Mouse (Mus musculus) cortical plate, adult 2 months (tissue): ENCODE data around the gene Nfkb1.

Experiments used
- CTCF ChIP-seq: fragments of 200-500 bp; IDR thresholded peaks from 2 replicates; pipeline ENCODE4 v1.5.1; 2011; ENCODE audit warnings: mild to moderate bottlenecking, control low read depth, low read length; ENCODE audit not compliant: insufficient read depth; ENCODE audit errors: extremely low read depth
- POLR2A ChIP-seq: fragments of 200-500 bp; IDR thresholded peaks from 2 replicates; pipeline ENCODE4 v1.6.1; 2011; ENCODE audit warnings: mild to moderate bottlenecking, low read length, control low read depth; ENCODE audit not compliant: insufficient read depth; ENCODE audit errors: extremely low read depth

GRCm38 (mm10) chr3:135713016-135713950 is 21.9 kb upstream of the Nfkb1 start:
- TF ChIP-seq POLR2A (no peak), CTCF (no peak)
